22 mouse cellular contexts compared by ENCODE assay signal in the genomic region with DNA sequence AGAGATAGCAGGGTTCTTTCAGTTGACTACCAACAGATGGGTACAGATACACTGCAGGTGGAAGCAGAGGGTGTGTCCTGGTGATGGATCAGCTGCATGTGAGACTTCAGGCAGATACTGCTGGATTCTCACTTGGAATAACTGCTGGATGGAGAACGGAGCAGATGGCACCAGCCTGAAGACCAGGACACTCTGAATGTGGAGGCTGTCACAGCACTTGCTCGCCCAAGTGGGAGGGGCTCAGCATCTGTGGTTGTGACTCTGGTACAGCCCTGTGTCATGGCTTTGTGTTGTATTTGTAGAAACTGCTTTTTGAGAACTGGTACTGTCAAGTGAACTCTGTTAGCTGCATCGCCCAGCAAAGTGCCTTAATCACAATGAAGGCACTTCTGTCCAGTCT.
A peak's percentile ranks its signal among the peaks of the same experiment; 100 is the strongest.
DNase-seq lines count a peak whose midpoint lies in the region; ATAC-seq and TF ChIP-seq lines count a peak whose summit lies in the region.
"Had no signal": no experiment of that assay in that cellular context is flagged by ENCODE, and none has a peak within 500 bp of the region (broad histone marks: within the 10 kb centered on the region; RNA-seq: fewer than 3 reads in every experiment).

No protein-coding gene starts in this region.

- DNase-seq in cerebellum, adult 2 months: no peak
- no peak for DNase-seq in cerebellum, adult 8-10 months
- no peak for DNase-seq in hindbrain, embryonic 14.5 days (ENCODE audit: low spot score)
- no peak for DNase-seq in hindbrain, embryonic 11.5 days (ENCODE audit: low spot score)
- peak; percentile 65 for DNase-seq in brain, adult 2 months (ENCODE audit: low read depth, low spot score)
- DNase-seq in layer of hippocampus, adult 18-20 months (ENCODE audit: low spot score in 2 of 2): peak; percentile 20 to 65
- DNase-seq in ovary, adult 18-20 months (ENCODE audit: low spot score): no peak
- no peak for DNase-seq in thymus, postnatal 36 days
- DNase-seq: cerebellum, adult 11 months; gastrocnemius, postnatal 10 days; heart, adult 2 months; kidney, adult 8-10 months; kidney, postnatal 25 days; liver; liver, postnatal 0 days; lung, postnatal 4 days had no signal

- H3K4me3 ChIP-seq in cerebellum, adult 2 months (replicated peaks; ENCODE audit: insufficient read depth, low read depth, low read length): no peak overlapping the region
- no peak overlapping the region for H3K4me3 ChIP-seq in hindbrain, embryonic 14.5 days (replicated peaks; ENCODE audit: low read length)
- no peak overlapping the region for H3K4me3 ChIP-seq in hindbrain, embryonic 11.5 days (ENCODE audit: low read depth, low read length)
- H3K4me3 ChIP-seq: embryonic facial prominence, embryonic 12.5 days; heart, adult 2 months; midbrain, embryonic 10.5 days; neural tube, embryonic 13.5 days had no signal

- H3K27me3 ChIP-seq in cerebellum, adult 2 months (ENCODE audit: control insufficient read depth, insufficient read depth, low read length): no peaks in the 10 kb centered on the region
- no peaks in the 10 kb centered on the region for H3K27me3 ChIP-seq in hindbrain, embryonic 14.5 days (ENCODE audit: control insufficient read depth, insufficient read depth, low read length)
- H3K27me3 ChIP-seq in hindbrain, embryonic 11.5 days (ENCODE audit: control insufficient read depth, insufficient read depth, low read length): no peaks in the 10 kb centered on the region
- H3K27me3 ChIP-seq: embryonic facial prominence, embryonic 12.5 days; neural tube, embryonic 13.5 days had no signal

- TF ChIP-seq CTCF in cerebellum, adult 2 months (IDR thresholded peaks at IDR 0.05; ENCODE audit: borderline replicate concordance, insufficient read depth, low read depth, low read length): no peak

- no peak overlapping the region for H3K9ac ChIP-seq in hindbrain, embryonic 14.5 days
- H3K9ac ChIP-seq in hindbrain, embryonic 11.5 days (ENCODE audit: low read depth, low read length): no peak overlapping the region
- H3K9ac ChIP-seq: embryonic facial prominence, embryonic 12.5 days; liver, postnatal 0 days; neural tube, embryonic 13.5 days had no signal

- H3K4me1 ChIP-seq in cerebellum, adult 2 months (ENCODE audit: control insufficient read depth, insufficient read depth, low read length): peaks cover 9% of the 10 kb centered on the region
- H3K4me1 ChIP-seq in hindbrain, embryonic 14.5 days (replicated peaks; ENCODE audit: control insufficient read depth, insufficient read depth, low read length): 0 out of 2 replicates have a peak, but pooled peaks cover 8% of the 10 kb centered on the region
- H3K4me1 ChIP-seq in hindbrain, embryonic 11.5 days (replicated peaks; ENCODE audit: control insufficient read depth, insufficient read depth, low read length): no peaks in the 10 kb centered on the region
- H3K4me1 ChIP-seq: embryonic facial prominence, embryonic 12.5 days had no signal

- no peaks in the 10 kb centered on the region for H3K36me3 ChIP-seq in hindbrain, embryonic 14.5 days (replicated peaks; ENCODE audit: control insufficient read depth, insufficient read depth)
- no peaks in the 10 kb centered on the region for H3K36me3 ChIP-seq in hindbrain, embryonic 11.5 days (ENCODE audit: control insufficient read depth, insufficient read depth, low read length)
- H3K36me3 ChIP-seq: embryonic facial prominence, embryonic 12.5 days; midbrain, embryonic 10.5 days; neural tube, embryonic 13.5 days had no signal

- H3K4me2 ChIP-seq in hindbrain, embryonic 14.5 days (replicated peaks): no peak overlapping the region
- no peak overlapping the region for H3K4me2 ChIP-seq in hindbrain, embryonic 11.5 days (replicated peaks; ENCODE audit: low read depth, low read length)
- H3K4me2 ChIP-seq: embryonic facial prominence, embryonic 12.5 days; neural tube, embryonic 13.5 days had no signal

- 0 out of 2 replicates have a peak overlapping the region, but pooled peaks have one; percentile 36 for H3K27ac ChIP-seq in cerebellum, adult 2 months (ENCODE audit: insufficient read depth, low read length)
- no peak overlapping the region for H3K27ac ChIP-seq in hindbrain, embryonic 14.5 days
- no peak overlapping the region for H3K27ac ChIP-seq in hindbrain, embryonic 11.5 days (ENCODE audit: low read depth, low read length)
- H3K27ac ChIP-seq: embryonic facial prominence, embryonic 12.5 days; heart, adult 2 months; neural tube, embryonic 13.5 days had no signal

- TF ChIP-seq POLR2A in cerebellum, adult 2 months (IDR thresholded peaks at IDR 0.05; ENCODE audit: borderline replicate concordance, insufficient read depth, low read length): no peak

- WGBS in cerebellum, adult 2 months: 70% methylated on average over 3 of the region's 3 CpGs
- 88% methylated on average over 3 of the region's 3 CpGs for WGBS in hindbrain, embryonic 14.5 days
- 92% methylated on average over 3 of the region's 3 CpGs for WGBS in hindbrain, embryonic 11.5 days

- ATAC-seq in hindbrain, embryonic 14.5 days (ENCODE audit: low FRiP score): peak; percentile 10; the same call in 1 of the 2 replicates
- ATAC-seq in hindbrain, embryonic 11.5 days (ENCODE audit: low FRiP score): no peak
- ATAC-seq: CD4-positive, CD25-positive, alpha-beta regulatory T cell, adult 4 months; inflammation-experienced regulatory T-cells, adult 6 months; liver, postnatal 0 days had no signal

- H3K9me3 ChIP-seq in hindbrain, embryonic 14.5 days (ENCODE audit: control insufficient read depth, low read length): no peaks in the 10 kb centered on the region
- no peaks in the 10 kb centered on the region for H3K9me3 ChIP-seq in hindbrain, embryonic 11.5 days (ENCODE audit: control insufficient read depth, low read length)
- H3K9me3 ChIP-seq: embryonic facial prominence, embryonic 12.5 days; G1E; midbrain, embryonic 10.5 days; neural tube, embryonic 13.5 days had no signal

Comparison
In these comparisons a context has a peak if more than half of its experiments do, and no peak if none do; other contexts are left out.
1. DNase-seq: peak in brain, adult 2 months (single experiment) and layer of hippocampus, adult 18-20 months (2 of 2); none in cerebellum, adult 2 months (0 of 2), cerebellum, adult 8-10 months (single experiment), hindbrain, embryonic 14.5 days (single experiment), hindbrain, embryonic 11.5 days (single experiment), ovary, adult 18-20 months (single experiment) and thymus, postnatal 36 days (0 of 2).